Mouse (Mus musculus): ENCODE data around the gene C2cd4a. TPM values are rescaled to one million over a fixed set of nuclear protein-coding genes. Genes with fewer than 3 reads are reported as not detected.

C2cd4a gene
- polyA plus RNA-seq, 1 experiment from 2014 or later, result 0.24 TPM

GRCm38 (mm10) chr9:67795205-67795675, 36.9 kb downstream of the C2cd4a start:
- WGBS, result 58% methylated on average over 14 of the region's 14 CpGs
- no peaks in the 10 kb centered on the region for H3K36me3 ChIP-seq (ENCODE audit: control insufficient read depth, insufficient read depth, low read length)
- no peak overlapping the region for H3K27ac ChIP-seq (ENCODE audit: low read length)
- no peaks in the 10 kb centered on the region for H3K9me3 ChIP-seq (ENCODE audit: control insufficient read depth, low read length)
- H3K4me2 ChIP-seq (ENCODE audit: low read depth, low read length), result 0 out of 2 replicates have a peak overlapping the region, but pooled peaks have one; percentile 6
- H3K27me3 ChIP-seq (replicated peaks; ENCODE audit: control insufficient read depth, insufficient read depth, low read length), result no peaks in the 10 kb centered on the region
- ATAC-seq, result peak; percentile 58; the same call in 1 of the 2 replicates
- H3K4me3 ChIP-seq (ENCODE audit: low read length), result no peak overlapping the region
- H3K4me1 ChIP-seq (ENCODE audit: control insufficient read depth, insufficient read depth, low read length), result peaks cover 9% of the 10 kb centered on the region
- no peak overlapping the region for H3K9ac ChIP-seq (ENCODE audit: low read depth, low read length)

GRCm38 (mm10) chr9:67794668-67795067, 37.5 kb downstream of the C2cd4a start:
- no peak for ATAC-seq
- Histone ChIP-seq H3K27me3 (replicated peaks; ENCODE audit: control insufficient read depth, insufficient read depth, low read length) (no peaks in the 10 kb centered on the region), H3K4me3 (ENCODE audit: low read length) (no peak overlapping the region), H3K4me2 (ENCODE audit: low read depth, low read length) (no peak overlapping the region), H3K4me1 (ENCODE audit: control insufficient read depth, insufficient read depth, low read length) (peaks cover 9% of the 10 kb centered on the region), H3K27ac (ENCODE audit: low read length) (no peak overlapping the region), H3K9ac (ENCODE audit: low read depth, low read length) (no peak overlapping the region), H3K36me3 (ENCODE audit: control insufficient read depth, insufficient read depth, low read length) (no peaks in the 10 kb centered on the region), H3K9me3 (ENCODE audit: control insufficient read depth, low read length) (no peaks in the 10 kb centered on the region)
- 83% methylated on average over 4 of the region's 4 CpGs for WGBS

- Histone ChIP-seq H3K4me1 (ENCODE audit: control insufficient read depth, insufficient read depth, low read length) (peaks cover 7% of the 10 kb centered on the region), H3K36me3 (ENCODE audit: control insufficient read depth, insufficient read depth, low read length) (no peaks in the 10 kb centered on the region), H3K27me3 (replicated peaks; ENCODE audit: control insufficient read depth, insufficient read depth, low read length) (no peaks in the 10 kb centered on the region), H3K4me2 (ENCODE audit: low read depth, low read length) (no peak overlapping the region), H3K9me3 (ENCODE audit: control insufficient read depth, low read length) (no peaks in the 10 kb centered on the region), H3K4me3 (ENCODE audit: low read length) (no peak overlapping the region), H3K27ac (ENCODE audit: low read length) (no peak overlapping the region), H3K9ac (ENCODE audit: low read depth, low read length) (no peak overlapping the region)
- 85% methylated on average over 1 of the region's 1 CpGs for WGBS
- no peak for ATAC-seq
Measured at GRCm38 (mm10) chr9:67794216-67794615, 37.9 kb downstream of the C2cd4a start.

- no peak for ATAC-seq
Measured at GRCm38 (mm10) chr9:67793501-67793900, 38.6 kb downstream of the C2cd4a start.

GRCm38 (mm10) chr9:67792405-67792804, 39.7 kb downstream of the C2cd4a start:
- H3K4me3 ChIP-seq (ENCODE audit: low read length), result no peak overlapping the region
- H3K27ac ChIP-seq (ENCODE audit: low read length), result no peak overlapping the region
- H3K4me1 ChIP-seq (ENCODE audit: control insufficient read depth, insufficient read depth, low read length), result peaks cover 6% of the 10 kb centered on the region
- H3K9me3 ChIP-seq (ENCODE audit: control insufficient read depth, low read length), result no peaks in the 10 kb centered on the region
- ATAC-seq, result no peak
- no peak overlapping the region for H3K9ac ChIP-seq (ENCODE audit: low read depth, low read length)
- no peaks in the 10 kb centered on the region for H3K36me3 ChIP-seq (ENCODE audit: control insufficient read depth, insufficient read depth, low read length)
- WGBS, result 75% methylated on average over 5 of the region's 5 CpGs
- no peaks in the 10 kb centered on the region for H3K27me3 ChIP-seq (replicated peaks; ENCODE audit: control insufficient read depth, insufficient read depth, low read length)
- H3K4me2 ChIP-seq (ENCODE audit: low read depth, low read length), result no peak overlapping the region

More at GRCm38 (mm10) chr9:67793501-67793900, 38.6 kb downstream of the C2cd4a start:
- Histone ChIP-seq H3K4me1 (ENCODE audit: control insufficient read depth, insufficient read depth, low read length) (peaks cover 6% of the 10 kb centered on the region), H3K27me3 (replicated peaks; ENCODE audit: control insufficient read depth, insufficient read depth, low read length) (no peaks in the 10 kb centered on the region), H3K4me2 (ENCODE audit: low read depth, low read length) (no peak overlapping the region), H3K27ac (ENCODE audit: low read length) (no peak overlapping the region), H3K9ac (ENCODE audit: low read depth, low read length) (no peak overlapping the region), H3K4me3 (ENCODE audit: low read length) (no peak overlapping the region), H3K9me3 (ENCODE audit: control insufficient read depth, low read length) (no peaks in the 10 kb centered on the region), H3K36me3 (ENCODE audit: control insufficient read depth, insufficient read depth, low read length) (no peaks in the 10 kb centered on the region)
- 70% methylated on average over 6 of the region's 6 CpGs for WGBS

- H3K36me3 ChIP-seq (ENCODE audit: control insufficient read depth, insufficient read depth, low read length), result no peaks in the 10 kb centered on the region
- no peak overlapping the region for H3K27ac ChIP-seq (ENCODE audit: low read length)
- H3K4me1 ChIP-seq (ENCODE audit: control insufficient read depth, insufficient read depth, low read length), result no peaks in the 10 kb centered on the region
- no peaks in the 10 kb centered on the region for H3K27me3 ChIP-seq (replicated peaks; ENCODE audit: control insufficient read depth, insufficient read depth, low read length)
- H3K4me2 ChIP-seq (ENCODE audit: low read depth, low read length), result no peak overlapping the region
- no peak for ATAC-seq
- no peak overlapping the region for H3K9ac ChIP-seq (ENCODE audit: low read depth, low read length)
- WGBS, result 58% methylated on average over 6 of the region's 6 CpGs
- H3K4me3 ChIP-seq (ENCODE audit: low read length), result no peak overlapping the region
- H3K9me3 ChIP-seq (ENCODE audit: control insufficient read depth, low read length), result no peaks in the 10 kb centered on the region
Measured at GRCm38 (mm10) chr9:67787671-67788070, 44.5 kb downstream of the C2cd4a start.

- no peak overlapping the region for H3K27ac ChIP-seq (ENCODE audit: low read length)
- no peaks in the 10 kb centered on the region for H3K4me1 ChIP-seq (ENCODE audit: control insufficient read depth, insufficient read depth, low read length)
- H3K4me2 ChIP-seq (ENCODE audit: low read depth, low read length), result no peak overlapping the region
- H3K4me3 ChIP-seq (ENCODE audit: low read length), result no peak overlapping the region
- WGBS, result 88% methylated on average over 7 of the region's 7 CpGs
- H3K9me3 ChIP-seq (ENCODE audit: control insufficient read depth, low read length), result no peaks in the 10 kb centered on the region
- no peaks in the 10 kb centered on the region for H3K27me3 ChIP-seq (replicated peaks; ENCODE audit: control insufficient read depth, insufficient read depth, low read length)
- no peak for ATAC-seq
- no peaks in the 10 kb centered on the region for H3K36me3 ChIP-seq (ENCODE audit: control insufficient read depth, insufficient read depth, low read length)
- H3K9ac ChIP-seq (ENCODE audit: low read depth, low read length), result no peak overlapping the region
Measured at GRCm38 (mm10) chr9:67786311-67786710, 45.8 kb downstream of the C2cd4a start.

GRCm38 (mm10) chr9:67783925-67784324, 48.2 kb downstream of the C2cd4a start:
- H3K4me2 ChIP-seq (ENCODE audit: low read depth, low read length), result no peak overlapping the region
- no peaks in the 10 kb centered on the region for H3K27me3 ChIP-seq (replicated peaks; ENCODE audit: control insufficient read depth, insufficient read depth, low read length)
- no peak overlapping the region for H3K4me3 ChIP-seq (ENCODE audit: low read length)
- no peaks in the 10 kb centered on the region for H3K9me3 ChIP-seq (ENCODE audit: control insufficient read depth, low read length)
- H3K4me1 ChIP-seq (ENCODE audit: control insufficient read depth, insufficient read depth, low read length), result 0 out of 2 replicates have a peak, but pooled peaks cover 3% of the 10 kb centered on the region
- no peak overlapping the region for H3K27ac ChIP-seq (ENCODE audit: low read length)
- no peak overlapping the region for H3K9ac ChIP-seq (ENCODE audit: low read depth, low read length)
- no peaks in the 10 kb centered on the region for H3K36me3 ChIP-seq (ENCODE audit: control insufficient read depth, insufficient read depth, low read length)
- ATAC-seq, result no peak

- no peak for ATAC-seq
- Histone ChIP-seq H3K9ac (ENCODE audit: low read depth, low read length) (no peak overlapping the region), H3K36me3 (ENCODE audit: control insufficient read depth, insufficient read depth, low read length) (no peaks in the 10 kb centered on the region), H3K9me3 (ENCODE audit: control insufficient read depth, low read length) (no peaks in the 10 kb centered on the region), H3K4me2 (ENCODE audit: low read depth, low read length) (no peak overlapping the region), H3K4me3 (ENCODE audit: low read length) (no peak overlapping the region), H3K27ac (ENCODE audit: low read length) (no peak overlapping the region), H3K27me3 (replicated peaks; ENCODE audit: control insufficient read depth, insufficient read depth, low read length) (no peaks in the 10 kb centered on the region), H3K4me1 (ENCODE audit: control insufficient read depth, insufficient read depth, low read length) (0 out of 2 replicates have a peak, but pooled peaks cover 3% of the 10 kb centered on the region)
- WGBS, result 83% methylated on average over 3 of the region's 3 CpGs
Measured at GRCm38 (mm10) chr9:67783464-67783863, 48.7 kb downstream of the C2cd4a start.

- no peak overlapping the region for H3K4me2 ChIP-seq (ENCODE audit: low read depth, low read length)
- H3K9me3 ChIP-seq (ENCODE audit: control insufficient read depth, low read length), result no peaks in the 10 kb centered on the region
- H3K27ac ChIP-seq (ENCODE audit: low read length), result no peak overlapping the region
- WGBS, result 68% methylated on average over 6 of the region's 6 CpGs
- H3K4me1 ChIP-seq (ENCODE audit: control insufficient read depth, insufficient read depth, low read length), result 0 out of 2 replicates have a peak, but pooled peaks cover 3% of the 10 kb centered on the region
- H3K4me3 ChIP-seq (ENCODE audit: low read length), result no peak overlapping the region
- no peaks in the 10 kb centered on the region for H3K27me3 ChIP-seq (replicated peaks; ENCODE audit: control insufficient read depth, insufficient read depth, low read length)
- no peak for ATAC-seq
- no peaks in the 10 kb centered on the region for H3K36me3 ChIP-seq (ENCODE audit: control insufficient read depth, insufficient read depth, low read length)
- no peak overlapping the region for H3K9ac ChIP-seq (ENCODE audit: low read depth, low read length)
Measured at GRCm38 (mm10) chr9:67782786-67783185, 49.3 kb downstream of the C2cd4a start.

Measured in intestine, embryonic 16.5 days (tissue).